Mouse (Mus musculus) kidney, postnatal 10 days (tissue): ENCODE measurements at regions not wholly inside any gene's neighbourhood (a gene's known extent, or its start where the extent isn't known, plus 50 kb on each side); places are given as distances from the start of the nearest gene placed in this dataset.

Experiments used
- DNase-seq: peaks from one replicate; pipeline ENCODE4 v3.0.0; 2021; ENCODE audit warnings: mixed read lengths

- DNase-seq: no peak
Measured at GRCm38 (mm10) chr3:37965221-37965620, 240.9 kb upstream of the Gm5148 start.

- no peak for DNase-seq
Measured at GRCm38 (mm10) chr3:37964083-37964482, 239.8 kb upstream of the Gm5148 start.

- DNase-seq: no peak
Measured at GRCm38 (mm10) chr3:37962811-37963210, 238.5 kb upstream of the Gm5148 start.

- DNase-seq: peak; percentile 80
Measured at GRCm38 (mm10) chr3:37962043-37962810, 237.9 kb upstream of the Gm5148 start.

GRCm38 (mm10) chr3:37958361-37958978 lies 234.2 kb upstream of the Gm5148 start:
- no peak for DNase-seq

GRCm38 (mm10) chr3:37956543-37956942 lies 232.3 kb upstream of the Gm5148 start:
- no peak for DNase-seq

GRCm38 (mm10) chr3:37952891-37953290 lies 228.6 kb upstream of the Gm5148 start:
- peak; percentile 70 for DNase-seq

- DNase-seq: no peak
Measured at GRCm38 (mm10) chr3:37952251-37952650, 228.0 kb upstream of the Gm5148 start.

GRCm38 (mm10) chr3:37943661-37944060 lies 219.4 kb upstream of the Gm5148 start:
- DNase-seq: no peak

GRCm38 (mm10) chr3:37940016-37940415 lies 215.7 kb upstream of the Gm5148 start:
- no peak for DNase-seq

GRCm38 (mm10) chr3:37938870-37939269 lies 214.6 kb upstream of the Gm5148 start:
- no peak for DNase-seq

- DNase-seq: peak; percentile 80
Measured at GRCm38 (mm10) chr3:37938284-37938596, 213.9 kb upstream of the Gm5148 start.

GRCm38 (mm10) chr3:37937381-37938283 lies 213.3 kb upstream of the Gm5148 start:
- peak; percentile 78 for DNase-seq

- DNase-seq: peak; percentile 76
Measured at GRCm38 (mm10) chr3:37936251-37936931, 212.1 kb upstream of the Gm5148 start.

- peak; percentile 77 for DNase-seq
Measured at GRCm38 (mm10) chr3:37934905-37935708, 210.8 kb upstream of the Gm5148 start.

GRCm38 (mm10) chr3:37934236-37934635 lies 209.9 kb upstream of the Gm5148 start:
- no peak for DNase-seq

GRCm38 (mm10) chr3:37928731-37929130 lies 204.4 kb upstream of the Gm5148 start:
- no peak for DNase-seq

- DNase-seq: peak; percentile 36
Measured at GRCm38 (mm10) chr3:37919450-37920156, 195.3 kb upstream of the Gm5148 start.

GRCm38 (mm10) chr3:37916786-37917479 lies 192.6 kb upstream of the Gm5148 start:
- peak; percentile 68 for DNase-seq

- DNase-seq: no peak
Measured at GRCm38 (mm10) chr3:37916281-37916680, 192.0 kb upstream of the Gm5148 start.

GRCm38 (mm10) chr3:37915673-37916072 lies 191.4 kb upstream of the Gm5148 start:
- no peak for DNase-seq
